Mouse (Mus musculus): ENCODE results near the gene Fnip2. TPM values are rescaled to one million over a fixed set of nuclear protein-coding genes. Genes with fewer than 3 reads are reported as not detected.

The Fnip2 gene
- polyA plus RNA-seq, 1 experiment = 35.5 TPM

DNA sequence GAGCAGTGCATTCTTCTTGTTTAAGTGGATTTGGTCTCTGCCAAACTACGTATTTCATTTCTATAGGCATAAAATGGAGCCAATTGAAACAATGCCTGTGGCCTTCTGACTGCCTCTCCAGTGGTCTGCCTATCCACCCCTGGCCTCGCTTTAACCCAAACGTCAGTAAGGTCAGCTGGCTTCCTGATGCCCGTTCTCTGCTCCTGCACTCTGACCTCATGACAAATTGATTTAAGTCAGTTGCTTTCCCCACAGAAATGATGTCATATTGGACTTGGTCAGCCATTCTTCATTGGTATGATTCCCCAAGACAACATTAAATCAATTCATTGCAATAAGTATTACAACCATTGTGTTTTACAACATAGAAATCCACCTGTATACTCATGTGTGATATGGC, 159.1 kb downstream of the Fnip2 start:
- no peak overlapping the region for H3K4me3 ChIP-seq (ENCODE audit: low read depth, low read length)
- no peaks in the 10 kb centered on the region for H3K9me3 ChIP-seq (replicated peaks; ENCODE audit: control insufficient read depth, insufficient read depth, low read length, poor library complexity, severe bottlenecking)
- no peak overlapping the region for H3K9ac ChIP-seq (ENCODE audit: low read depth, poor library complexity, severe bottlenecking)
- no peaks in the 10 kb centered on the region for H3K27me3 ChIP-seq (ENCODE audit: control insufficient read depth, insufficient read depth, low read length, poor library complexity, severe bottlenecking)
- H3K36me3 ChIP-seq (ENCODE audit: control insufficient read depth, insufficient read depth, low read length, poor library complexity, severe bottlenecking) = no peaks in the 10 kb centered on the region
- H3K27ac ChIP-seq (ENCODE audit: insufficient read depth, low read length) = no peak overlapping the region
- TF ChIP-seq EP300 (IDR thresholded peaks at IDR 0.05; ENCODE audit: insufficient read depth, low read depth, low read length) = no peak
- no peak for TF ChIP-seq CTCF (IDR thresholded peaks at IDR 0.05; ENCODE audit: low read depth, low read length)
- TF ChIP-seq POLR2A (IDR thresholded peaks at IDR 0.05; ENCODE audit: insufficient read depth, low read length) = no peak
- no peaks in the 10 kb centered on the region for H3K4me1 ChIP-seq (ENCODE audit: control insufficient read depth, insufficient read depth, low read length)

Other genes starting within 250 kb of the Fnip2 start
- gene Gm17359, start 231.1 kb downstream of the Fnip2 start, polyA plus RNA-seq (2011; ENCODE audit: insufficient read depth, insufficient read length, low read depth, missing spikeins) = not detected in 2 replicates
- gene Ppid, start 23.5 kb upstream of the Fnip2 start, polyA plus RNA-seq (2011; ENCODE audit: insufficient read depth, insufficient read length, low read depth, missing spikeins) = 288 and 297 TPM in 2 replicates
- 13.9 and 15.8 TPM in 2 replicates for gene 4930579G24Rik, start 61.3 kb upstream of the Fnip2 start, polyA plus RNA-seq (2011; ENCODE audit: insufficient read depth, insufficient read length, low read depth, missing spikeins)
- gene Etfdh, start 61.7 kb upstream of the Fnip2 start, polyA plus RNA-seq (2011; ENCODE audit: insufficient read depth, insufficient read length, low read depth, missing spikeins) = 28.7 and 30.2 TPM in 2 replicates
- gene Rxfp1, start 170.1 kb upstream of the Fnip2 start, polyA plus RNA-seq (2011; ENCODE audit: insufficient read depth, insufficient read length, low read depth, missing spikeins) = not detected in 2 replicates